Mouse (Mus musculus): Measurements from ENCODE around the gene Ubxn4. TPM values are rescaled to one million over a fixed set of nuclear protein-coding genes. Genes with fewer than 3 reads are reported as not detected.
A peak's percentile ranks its signal among the peaks of the same experiment; 100 is the strongest.
"Not testable (repeated sequence)": the region's sequence is repeated elsewhere in the genome, so short reads cannot be mapped to it uniquely, and the experiment has no call there.

Ubxn4 gene
- polyA plus RNA-seq (2016; fragmentation: Nextera tagmentation; extraction: Ambion mirVana) = 73.6 and 80.1 TPM in 2 replicates

DNA sequence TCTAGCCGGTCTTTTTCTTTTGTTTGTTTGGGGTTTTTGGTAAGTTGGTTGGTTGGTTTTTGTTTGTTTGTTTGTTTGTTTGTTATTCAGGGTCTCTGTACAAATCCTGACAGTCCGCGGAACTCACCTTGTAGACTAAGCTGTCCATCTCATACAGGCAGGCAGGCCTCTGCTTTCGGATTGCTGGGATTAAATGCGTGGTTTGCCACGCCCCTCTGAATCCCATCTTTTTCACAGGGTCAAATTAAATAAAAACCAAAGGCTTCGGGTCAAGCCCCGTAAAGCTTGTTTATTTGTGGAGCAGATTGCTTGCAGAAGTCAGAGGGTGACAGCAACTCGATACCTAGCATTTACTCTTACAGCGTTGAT lies at the start of gene Ubxn4:
Gene Ubxn4, plus strand, starts transcription at position 338 of the 369 bp plus-strand sequence.
- H3K9ac ChIP-seq = peak within 1 kb of the TSS; percentile 72
- ATAC-seq (ENCODE audit: low FRiP score, low read depth) = peak; percentile 37
- no peaks in the 10 kb centered on the region for H3K27me3 ChIP-seq (replicated peaks)
- 12% methylated on average over 10 of the region's 10 CpGs for WGBS
- no peaks in the 10 kb centered on the region for H3K9me3 ChIP-seq
- H3K27ac ChIP-seq = peak within 1 kb of the TSS; percentile 57; the same call in 1 of the 2 replicates
- H3K4me2 ChIP-seq (replicated peaks) = peak within 1 kb of the TSS; percentile 91
- peak within 1 kb of the TSS; percentile 62 for H3K4me3 ChIP-seq
- no peaks in the 10 kb centered on the region for H3K36me3 ChIP-seq
- peaks cover 8% of the 10 kb centered on the region; the same call in 1 of the 2 replicates for H3K4me1 ChIP-seq

DNA sequence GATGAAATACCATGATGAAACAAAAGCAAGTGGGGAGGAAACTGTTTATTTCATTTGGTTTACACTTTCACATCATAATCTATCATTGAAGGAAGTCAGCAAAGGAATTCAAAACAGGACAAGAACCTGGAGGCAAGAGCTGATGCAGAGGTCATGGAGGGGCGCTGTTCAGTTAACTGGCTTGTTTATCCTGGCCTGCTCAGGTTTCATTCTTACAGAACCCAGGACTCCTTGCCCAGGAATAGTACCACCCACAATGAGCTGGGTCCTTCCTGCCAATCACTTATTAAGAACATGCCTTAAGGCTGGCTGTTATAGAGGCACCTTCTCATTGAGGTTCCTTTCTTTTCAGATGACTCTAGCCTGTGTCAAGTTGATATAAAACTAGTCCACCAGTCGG lies 49.8 kb upstream of the Ubxn4 start:
- no peaks in the 10 kb centered on the region for H3K4me1 ChIP-seq
- no peak overlapping the region for H3K4me3 ChIP-seq
- ATAC-seq (ENCODE audit: low FRiP score, low read depth) = no peak
- H3K4me2 ChIP-seq (replicated peaks) = no peak overlapping the region
- H3K27me3 ChIP-seq (replicated peaks) = no peaks in the 10 kb centered on the region
- H3K9ac ChIP-seq = no peak overlapping the region
- H3K36me3 ChIP-seq = peaks cover 27% of the 10 kb centered on the region
- WGBS = 81% methylated on average over 2 of the region's 2 CpGs
- H3K9me3 ChIP-seq = no peaks in the 10 kb centered on the region
- no peak overlapping the region for H3K27ac ChIP-seq

DNA sequence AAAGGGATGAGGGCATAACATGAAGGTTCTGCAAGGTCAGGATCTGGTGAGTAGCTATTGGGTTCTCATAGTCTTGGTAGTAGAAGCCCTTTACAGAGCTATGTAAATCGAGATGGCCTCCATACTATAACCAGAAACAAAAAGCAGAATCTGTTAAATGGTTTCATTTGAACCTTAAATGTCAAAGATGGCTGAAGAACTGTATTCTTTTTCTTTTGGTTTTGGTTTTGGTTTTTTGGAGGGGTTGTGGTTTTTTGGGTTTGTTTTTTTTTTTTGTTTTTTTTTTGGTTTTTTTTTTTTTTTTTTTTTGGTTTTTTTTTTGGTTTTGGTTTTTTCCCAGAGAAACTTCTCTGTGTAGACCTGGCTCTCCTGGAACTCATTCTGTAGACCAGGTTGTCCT lies 46.4 kb upstream of the Ubxn4 start:
- H3K9me3 ChIP-seq = no peaks in the 10 kb centered on the region
- no peaks in the 10 kb centered on the region for H3K4me1 ChIP-seq
- H3K27ac ChIP-seq = no peak overlapping the region
- WGBS = 97% methylated on average over 1 of the region's 1 CpGs
- H3K4me2 ChIP-seq (replicated peaks) = no peak overlapping the region
- H3K36me3 ChIP-seq = peaks cover 31% of the 10 kb centered on the region
- H3K4me3 ChIP-seq = no peak overlapping the region
- ATAC-seq (ENCODE audit: low FRiP score, low read depth) = no peak
- H3K27me3 ChIP-seq (replicated peaks) = no peaks in the 10 kb centered on the region
- H3K9ac ChIP-seq = no peak overlapping the region

DNA sequence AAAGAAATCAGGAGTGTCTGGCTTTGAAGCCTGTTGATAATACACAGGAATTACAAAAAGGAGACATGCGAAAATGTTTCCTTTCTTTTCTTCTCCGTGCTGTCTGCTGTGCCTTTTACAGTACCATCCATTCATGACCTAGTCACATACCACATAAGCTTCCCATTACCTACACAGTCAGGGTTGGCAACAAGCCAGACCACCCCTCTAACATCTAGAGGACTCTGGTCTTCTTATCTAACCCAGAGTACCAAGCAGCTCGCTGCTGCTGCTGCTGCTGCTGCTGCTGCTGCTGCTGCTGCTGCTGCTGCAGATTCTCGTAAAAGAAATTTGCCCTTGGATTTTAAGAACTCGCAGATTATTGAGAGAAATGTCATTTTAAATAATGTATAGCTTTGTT lies 30.5 kb upstream of the Ubxn4 start:
- 84% methylated on average over 5 of the region's 5 CpGs for WGBS
- no peak overlapping the region for H3K4me2 ChIP-seq (replicated peaks)
- H3K9ac ChIP-seq = no peak overlapping the region
- no peaks in the 10 kb centered on the region for H3K27me3 ChIP-seq (replicated peaks)
- no peak for ATAC-seq (ENCODE audit: low FRiP score, low read depth)
- no peaks in the 10 kb centered on the region for H3K9me3 ChIP-seq
- H3K36me3 ChIP-seq = peaks cover 28% of the 10 kb centered on the region
- no peak overlapping the region for H3K4me3 ChIP-seq
- no peak overlapping the region for H3K27ac ChIP-seq
- H3K4me1 ChIP-seq = no peaks in the 10 kb centered on the region

DNA sequence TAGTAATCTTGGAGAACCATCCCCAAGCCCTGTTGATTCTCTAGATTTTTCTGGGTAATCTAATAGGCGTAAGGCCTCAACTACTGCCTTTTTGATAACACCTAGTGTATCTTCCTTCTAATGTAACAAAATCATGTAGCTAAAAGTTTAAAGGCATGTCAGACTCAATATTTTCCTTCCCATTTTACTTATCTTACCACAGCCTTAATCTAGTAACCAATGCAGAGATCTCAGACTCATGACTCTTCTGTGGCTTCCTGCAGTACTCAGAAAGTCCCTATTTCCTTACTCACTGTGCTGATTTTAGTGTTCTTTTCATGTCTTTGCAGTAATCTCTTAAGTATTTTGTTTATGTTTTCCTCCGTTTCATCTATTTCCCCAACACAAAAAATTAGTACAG lies 21.9 kb upstream of the Ubxn4 start:
- no peak overlapping the region for H3K9ac ChIP-seq
- 94% methylated on average over 2 of the region's 2 CpGs for WGBS
- no peak overlapping the region for H3K4me3 ChIP-seq
- H3K27me3 ChIP-seq (replicated peaks) = no peaks in the 10 kb centered on the region
- H3K36me3 ChIP-seq = peaks cover 41% of the 10 kb centered on the region
- H3K9me3 ChIP-seq = no peaks in the 10 kb centered on the region
- H3K4me1 ChIP-seq = no peaks in the 10 kb centered on the region
- no peak for ATAC-seq (ENCODE audit: low FRiP score, low read depth)
- H3K27ac ChIP-seq = no peak overlapping the region
- H3K4me2 ChIP-seq (replicated peaks) = no peak overlapping the region

DNA sequence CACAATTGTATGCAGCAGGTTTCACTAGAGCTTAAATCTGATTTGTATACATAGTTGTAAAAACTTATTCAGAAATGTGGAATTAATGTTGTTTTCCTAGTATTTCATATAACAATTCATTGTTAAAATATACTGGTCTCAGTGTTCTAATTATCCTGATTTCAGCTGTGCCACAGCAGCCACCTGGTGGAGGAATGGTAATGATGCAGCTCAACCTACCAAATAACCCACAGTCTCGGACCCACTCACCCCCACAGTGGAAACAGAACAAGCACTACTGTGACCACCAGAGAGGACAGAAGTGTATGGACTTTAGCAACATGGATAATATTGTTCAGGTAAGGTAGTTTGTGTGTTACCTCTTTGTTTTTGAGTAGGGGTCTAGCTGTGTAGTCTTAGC lies 20.5 kb upstream of the Ubxn4 start:
- WGBS = 79% methylated on average over 1 of the region's 1 CpGs
- Histone ChIP-seq H3K27me3 (replicated peaks) (no peaks in the 10 kb centered on the region), H3K4me3 (no peak overlapping the region), H3K9ac (no peak overlapping the region), H3K9me3 (no peaks in the 10 kb centered on the region), H3K36me3 (peaks cover 42% of the 10 kb centered on the region), H3K4me1 (no peaks in the 10 kb centered on the region), H3K4me2 (replicated peaks) (no peak overlapping the region), H3K27ac (no peak overlapping the region)
- no peak for ATAC-seq (ENCODE audit: low FRiP score, low read depth)

DNA sequence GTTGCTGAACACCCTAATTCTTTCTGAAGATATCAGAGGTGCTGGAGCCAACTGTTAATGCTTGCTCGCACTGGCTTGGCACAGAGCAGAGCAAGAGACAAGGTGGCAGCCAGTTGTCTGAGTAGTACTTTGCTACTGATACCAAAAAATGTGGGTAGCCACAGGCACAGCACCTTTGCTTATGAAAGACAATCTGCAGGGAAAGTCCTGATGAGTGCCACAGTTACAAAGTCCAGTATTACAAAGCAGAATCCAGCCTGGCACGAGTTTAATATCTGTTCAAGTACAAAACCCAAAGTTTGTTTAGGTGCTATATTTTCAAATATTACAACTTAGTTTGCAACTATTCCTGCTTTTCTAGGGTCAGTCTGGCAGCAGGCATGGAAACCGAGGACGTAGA lies 8.6 kb upstream of the Ubxn4 start:
- Histone ChIP-seq H3K4me3 (no peak overlapping the region), H3K27ac (no peak overlapping the region), H3K9ac (no peak overlapping the region), H3K27me3 (replicated peaks) (no peaks in the 10 kb centered on the region), H3K36me3 (peaks cover 58% of the 10 kb centered on the region), H3K9me3 (no peaks in the 10 kb centered on the region), H3K4me2 (replicated peaks) (no peak overlapping the region), H3K4me1 (no peaks in the 10 kb centered on the region)
- ATAC-seq (ENCODE audit: low FRiP score, low read depth) = no peak
- WGBS = 97% methylated on average over 4 of the region's 4 CpGs

DNA sequence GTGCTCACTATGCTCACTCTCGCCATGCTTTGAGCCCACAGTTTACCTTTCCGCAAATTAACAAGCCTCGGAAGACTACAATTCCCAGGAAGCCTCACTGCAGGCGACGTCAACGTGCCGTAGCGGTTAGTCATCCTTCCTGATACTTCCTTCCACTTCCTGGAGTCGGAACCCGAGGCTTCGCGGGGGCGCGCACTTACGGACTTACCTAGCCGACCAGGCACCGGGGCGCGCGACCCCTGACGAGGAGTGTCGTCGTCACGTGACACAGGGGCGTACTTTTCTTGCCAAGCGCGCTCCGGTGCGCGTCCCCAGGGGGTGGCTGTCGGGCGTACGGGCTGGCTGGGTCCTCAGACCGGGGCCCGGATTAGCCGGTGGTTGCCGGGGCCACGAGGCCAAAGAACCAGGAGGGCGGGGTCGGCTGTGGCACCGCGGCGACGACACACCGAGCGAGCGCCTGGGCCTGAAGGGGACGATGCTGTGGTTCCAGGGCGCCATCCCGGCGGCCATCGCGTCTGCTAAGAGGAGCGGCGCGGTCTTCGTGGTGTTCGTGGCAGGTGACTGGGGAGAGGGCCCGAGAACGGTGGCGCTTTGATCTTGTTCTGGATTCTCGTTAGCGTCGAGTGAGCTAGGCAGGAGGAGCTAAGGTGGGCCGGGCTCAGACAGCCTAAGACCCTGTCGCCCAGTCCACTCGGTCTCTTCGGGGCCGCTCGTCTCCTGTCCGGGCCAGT lies 397 bp downstream of the Ubxn4 start:
- no peaks in the 10 kb centered on the region for H3K36me3 ChIP-seq
- H3K4me3 ChIP-seq = peak overlapping the region; percentile 62
- peak; percentile 97 for ATAC-seq (ENCODE audit: low FRiP score, low read depth)
- H3K9ac ChIP-seq = peak overlapping the region; percentile 72
- under 1% methylated on average over 71 of the region's 71 CpGs for WGBS
- peak overlapping the region; percentile 91 for H3K4me2 ChIP-seq (replicated peaks)
- H3K27me3 ChIP-seq (replicated peaks) = no peaks in the 10 kb centered on the region
- peaks cover 8% of the 10 kb centered on the region; the same call in 1 of the 2 replicates for H3K4me1 ChIP-seq
- peak overlapping the region; percentile 57; the same call in 1 of the 2 replicates for H3K27ac ChIP-seq
- H3K9me3 ChIP-seq = no peaks in the 10 kb centered on the region

DNA sequence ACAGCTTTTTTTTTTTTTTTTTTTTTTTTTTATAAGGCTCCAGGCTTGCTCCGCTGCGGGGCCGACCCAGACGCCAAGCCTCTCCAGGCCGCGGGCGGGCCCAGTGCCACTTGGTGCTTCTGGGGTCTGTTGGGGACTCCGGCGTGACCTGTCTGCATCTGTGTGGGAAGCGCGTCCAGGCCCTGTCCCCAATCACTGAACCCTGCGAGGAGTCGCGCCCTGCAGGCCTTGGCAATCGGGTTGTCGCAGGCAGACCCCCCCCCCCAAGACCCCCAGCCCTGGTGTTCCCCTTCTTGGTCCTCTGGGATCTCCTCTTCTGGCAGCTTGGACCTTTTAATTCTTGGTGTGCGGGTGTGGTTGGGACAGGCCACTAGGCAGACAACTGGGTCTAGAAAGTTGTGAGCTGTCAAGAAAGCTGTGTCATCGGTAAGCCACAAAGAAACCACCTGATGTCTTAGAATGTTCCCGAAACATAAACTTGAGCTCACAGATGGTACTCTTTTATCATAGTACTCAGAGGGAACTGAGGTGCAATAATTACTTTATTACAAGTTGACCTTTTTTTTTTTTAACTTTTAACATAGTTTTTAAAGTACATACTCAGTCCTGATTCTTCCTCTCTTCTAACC lies 1.1 kb downstream of the Ubxn4 start:
- 1% methylated on average over 19 of the region's 19 CpGs for WGBS
- Histone ChIP-seq H3K9ac (peak overlapping the region; percentile 72), H3K27ac (peak overlapping the region; percentile 57; the same call in 1 of the 2 replicates), H3K4me2 (replicated peaks) (peak overlapping the region; percentile 91), H3K4me1 (peaks cover 8% of the 10 kb centered on the region; the same call in 1 of the 2 replicates), H3K9me3 (no peaks in the 10 kb centered on the region), H3K27me3 (replicated peaks) (no peaks in the 10 kb centered on the region), H3K4me3 (peak overlapping the region; percentile 62), H3K36me3 (no peaks in the 10 kb centered on the region)
- ATAC-seq (ENCODE audit: low FRiP score, low read depth) = peak; percentile 59

DNA sequence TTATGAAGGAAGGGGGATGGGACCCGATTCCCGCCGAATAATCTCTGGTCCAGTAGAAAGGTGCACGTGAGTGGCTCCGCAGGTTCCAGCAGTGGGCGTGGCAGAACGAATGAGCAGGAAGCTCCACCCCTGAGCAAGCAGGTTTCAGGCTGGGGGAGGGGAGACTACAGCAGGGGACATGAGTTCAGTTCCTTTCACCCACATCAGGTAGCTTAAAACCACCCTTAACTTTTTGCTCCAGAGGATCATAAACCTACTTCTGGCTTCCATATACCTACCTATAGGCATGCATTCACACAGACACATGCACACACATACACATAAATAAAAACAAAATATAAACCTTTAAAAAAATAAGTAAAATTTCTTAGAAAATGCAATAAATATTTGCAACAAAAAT lies 23.3 kb downstream of the Ubxn4 start:
- not testable (repeated sequence) for H3K4me1 ChIP-seq; H3K9ac ChIP-seq; H3K27ac ChIP-seq; H3K4me2 ChIP-seq (replicated peaks); H3K27me3 ChIP-seq (replicated peaks); ATAC-seq (ENCODE audit: low FRiP score, low read depth); H3K9me3 ChIP-seq; H3K4me3 ChIP-seq
- peaks cover 71% of the 10 kb centered on the region for H3K36me3 ChIP-seq
- WGBS = 83% methylated on average over 7 of the region's 7 CpGs

DNA sequence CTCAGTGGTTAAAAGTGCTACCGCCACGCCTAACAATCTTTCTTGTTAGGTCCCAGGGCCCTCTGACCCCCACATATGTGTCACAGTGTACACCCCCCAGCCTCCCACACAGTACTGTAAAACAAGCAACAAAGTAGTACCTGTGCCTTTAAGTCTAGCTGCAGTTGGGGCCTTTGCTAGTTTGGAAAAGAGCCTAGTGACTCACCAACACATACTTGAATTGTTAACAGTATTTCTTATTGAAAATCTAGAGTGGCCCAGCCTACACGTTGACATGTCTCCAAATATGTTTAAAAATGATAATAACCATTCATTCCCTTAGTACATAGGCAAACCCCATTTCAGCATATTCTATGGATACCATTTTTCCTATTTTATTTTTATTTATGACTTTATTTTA lies 27.0 kb downstream of the Ubxn4 start:
- no peaks in the 10 kb centered on the region for H3K27me3 ChIP-seq (replicated peaks)
- H3K36me3 ChIP-seq = peaks cover 78% of the 10 kb centered on the region
- no peak overlapping the region for H3K4me3 ChIP-seq
- H3K9me3 ChIP-seq = no peaks in the 10 kb centered on the region
- no peak overlapping the region for H3K27ac ChIP-seq
- no peak for ATAC-seq (ENCODE audit: low FRiP score, low read depth)
- H3K9ac ChIP-seq = no peak overlapping the region
- H3K4me2 ChIP-seq (replicated peaks) = no peak overlapping the region
- 92% methylated on average over 3 of the region's 3 CpGs for WGBS
- no peaks in the 10 kb centered on the region for H3K4me1 ChIP-seq

DNA sequence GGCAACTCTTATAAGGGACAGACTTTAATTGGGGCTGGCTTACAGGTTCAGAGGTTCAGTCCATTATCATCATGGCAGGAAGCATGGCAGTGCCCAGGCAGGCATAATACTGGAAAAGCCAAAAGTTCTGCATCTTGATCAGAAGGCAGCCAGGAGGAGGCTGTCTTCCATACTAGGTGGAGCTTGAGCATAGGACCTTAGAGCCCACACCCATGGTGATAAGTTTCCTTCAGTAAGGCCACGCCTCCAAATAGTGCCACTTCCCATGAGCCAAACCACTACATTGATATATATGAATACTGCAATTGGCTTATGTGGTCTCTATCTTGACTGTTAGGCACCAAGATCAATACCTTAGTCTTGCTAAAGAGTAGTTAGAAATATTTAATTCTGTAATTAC lies 32.1 kb downstream of the Ubxn4 start:
- Histone ChIP-seq H3K36me3 (peaks cover 78% of the 10 kb centered on the region), H3K27me3 (replicated peaks) (no peaks in the 10 kb centered on the region), H3K4me3 (no peak overlapping the region), H3K9ac (no peak overlapping the region), H3K27ac (no peak overlapping the region), H3K4me2 (replicated peaks) (no peak overlapping the region), H3K9me3 (no peaks in the 10 kb centered on the region), H3K4me1 (no peaks in the 10 kb centered on the region)
- WGBS = 98% methylated on average over 1 of the region's 1 CpGs
- no peak for ATAC-seq (ENCODE audit: low FRiP score, low read depth)

Measured in neural tube, embryonic 12.5 days (tissue).